Mouse (Mus musculus) heart, postnatal 25 days (tissue): ENCODE results near the gene Sh3gl1. TPM values are rescaled to one million over a fixed set of nuclear protein-coding genes. Genes with fewer than 3 reads are reported as not detected.
A peak's percentile ranks its signal among the peaks of the same experiment; 100 is the strongest.

Source experiments
- DNase-seq: peaks from one replicate; pipeline ENCODE4 v3.0.0; 2022; ENCODE audit warnings: low spot score
- intact Hi-C: fragments of 180-260 bp; cut with DNase I; formaldehyde crosslinking; loops from one replicate; pipeline ENCODE4 v1.15.1; 2025
- total RNA-seq, 2 experiments: library from RNA; stranded (reverse); gene quantifications; 2 replicates each; pipeline ENCODE4 v1.2.3; 2021

The Sh3gl1 gene
- total RNA-seq, 2 experiments from 2014 or later: 17.6 to 19.8 TPM

GRCm38 (mm10) chr17:56040857-56041163 is 4.4 kb upstream of the Sh3gl1 start:
- DNase-seq: no peak
- intact Hi-C loops: no loop called here

DNA sequence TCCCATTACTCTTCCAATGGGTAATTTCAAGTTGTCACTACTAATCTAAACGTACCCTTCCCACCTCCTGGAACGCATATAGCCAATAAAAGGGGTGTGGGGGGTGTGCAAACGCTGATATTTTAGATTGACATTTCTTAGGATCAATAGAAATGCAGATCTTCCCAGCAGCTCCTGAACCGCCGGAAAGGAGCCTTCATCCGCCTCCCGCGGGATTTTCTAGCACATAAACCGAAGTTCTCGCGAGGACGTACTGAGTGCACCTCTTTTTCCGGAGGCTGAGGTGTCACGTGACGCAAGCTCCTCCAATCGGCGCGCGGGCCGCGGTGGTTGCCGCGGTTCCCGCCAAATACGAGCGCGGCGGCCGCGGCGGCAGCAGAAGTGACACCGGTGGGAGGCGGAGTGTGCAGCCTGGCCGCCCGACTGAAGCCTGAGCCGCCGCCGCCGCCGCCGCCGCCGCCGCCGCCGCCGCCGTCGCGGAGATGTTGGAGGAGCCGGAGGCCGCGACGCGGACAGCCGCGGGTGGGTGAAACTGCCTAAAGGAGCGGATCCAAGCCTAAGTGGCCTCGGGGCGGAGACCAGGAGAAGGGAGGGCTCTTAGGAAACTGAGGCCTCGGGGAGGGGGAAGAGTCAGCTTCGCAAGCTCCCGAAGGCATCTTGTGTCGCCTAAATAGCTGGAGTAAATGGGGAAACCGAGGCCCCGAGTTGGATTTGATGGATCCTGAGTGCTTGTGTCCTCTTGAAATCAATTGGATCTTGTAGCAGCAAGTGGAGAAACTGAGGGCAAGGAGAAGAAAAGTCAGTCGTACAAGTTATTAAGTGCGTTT is 3.8 kb upstream of the Sh3gl1 start, which contains the start of gene Chaf1a:
TSS of gene Chaf1a (plus strand) at position 410 of the 827 bp plus-strand sequence.
- DNase-seq: peak; percentile 96
- intact Hi-C loops: no loop called here

GRCm38 (mm10) chr17:56039345-56039744 is 2.9 kb upstream of the Sh3gl1 start:
- intact Hi-C loops: no loop called here
- no peak for DNase-seq

DNA sequence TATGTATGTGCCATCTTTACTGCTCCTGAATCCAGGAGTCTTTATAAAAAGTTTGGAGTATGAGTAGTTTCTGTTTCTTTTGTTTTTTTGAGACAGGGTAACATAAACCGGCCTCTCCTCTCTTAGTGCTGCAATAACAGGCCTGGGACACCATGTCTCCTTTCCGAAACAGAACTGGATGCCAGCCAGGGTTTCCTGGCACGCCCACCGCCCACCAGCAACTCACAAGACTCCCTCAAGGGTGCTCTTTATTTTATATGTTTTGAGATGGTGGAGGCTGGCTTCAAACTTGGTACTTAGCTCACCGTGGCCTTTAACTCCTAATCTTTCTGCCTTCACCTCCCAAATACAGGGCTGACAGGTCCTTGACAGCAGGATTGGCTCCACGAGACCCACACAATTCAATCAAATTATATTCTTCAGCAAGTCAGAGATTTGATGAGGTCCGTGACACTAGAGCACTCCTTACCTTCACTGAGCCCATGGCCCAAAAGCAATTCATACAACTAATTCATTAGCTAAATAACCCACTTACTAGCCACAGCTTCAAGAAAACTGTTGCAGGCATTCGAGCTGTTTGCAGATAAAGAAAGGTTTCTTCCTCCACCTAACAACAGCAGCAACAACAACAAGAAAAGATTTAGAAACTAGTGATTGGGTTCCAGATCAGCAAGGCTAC is 2.3 kb upstream of the Sh3gl1 start:
- DNase-seq: no peak
- intact Hi-C loops: no loop called here

DNA sequence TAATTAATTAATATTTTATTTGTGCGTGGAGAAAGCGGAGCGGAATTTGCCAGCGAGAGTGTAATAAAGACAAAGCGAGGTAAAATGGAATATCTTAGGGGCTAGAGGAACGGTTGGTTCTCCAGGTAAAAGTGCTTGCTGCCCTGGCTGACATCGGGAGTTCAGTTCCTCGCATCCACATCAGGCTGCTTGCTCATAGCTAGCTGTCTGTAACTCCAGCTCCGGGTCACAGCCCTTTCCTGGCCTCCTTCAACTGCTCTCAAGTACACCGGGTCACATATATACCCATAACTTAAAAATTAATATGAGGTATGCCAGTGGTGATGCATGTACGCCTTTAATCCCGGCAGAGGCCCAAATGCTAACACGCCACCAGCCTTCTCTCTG is 459 bp upstream of the Sh3gl1 start:
- intact Hi-C loops: no loop called here
- DNase-seq: no peak

- intact Hi-C loops: loop anchor here (1.0 kb wide), 1 partner anchor 24 kb away; no protein-coding TSS in a partner anchor
- DNase-seq: no peak
Observed at GRCm38 (mm10) chr17:56035216-56035615, 1.2 kb downstream of the Sh3gl1 start.

- DNase-seq: no peak
Observed at GRCm38 (mm10) chr17:56034726-56035100, 1.7 kb downstream of the Sh3gl1 start.

DNA sequence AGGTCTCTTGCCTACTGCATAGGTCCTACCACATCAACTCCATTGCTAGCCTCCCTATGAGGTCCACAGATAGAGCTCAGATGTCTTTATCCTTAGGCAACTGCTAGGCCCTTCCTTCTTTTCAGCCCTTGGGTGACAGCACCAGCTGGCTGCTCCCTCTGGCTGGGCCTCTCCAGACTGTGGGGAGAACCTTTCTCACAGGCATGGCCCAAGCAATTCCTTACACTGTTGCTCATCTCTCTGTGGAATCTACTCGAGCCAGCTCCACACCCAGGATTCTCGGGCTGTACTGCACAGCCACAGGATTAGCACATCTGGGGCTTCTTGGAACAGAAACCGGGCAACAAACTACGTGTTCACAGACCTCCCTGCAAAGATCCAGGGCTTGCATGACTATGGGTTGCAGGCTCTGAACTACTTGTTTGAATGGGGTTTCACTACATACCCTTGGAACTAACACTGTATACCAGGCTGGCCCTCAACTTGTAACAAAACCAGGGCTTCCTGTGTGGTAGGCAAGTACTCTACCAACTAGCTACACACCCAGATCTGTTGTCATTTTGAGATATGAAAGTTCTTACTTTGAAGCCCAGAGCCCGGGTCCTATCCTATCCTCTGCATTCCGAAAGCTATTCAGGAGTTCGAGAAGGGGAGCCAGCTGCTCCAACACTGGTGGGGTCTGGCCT is 2.3 kb downstream of the Sh3gl1 start:
- intact Hi-C loops: no loop called here
- no peak for DNase-seq

More at GRCm38 (mm10) chr17:56034726-56035100, 1.7 kb downstream of the Sh3gl1 start:
- intact Hi-C loops: loop anchor here (1.0 kb wide), 1 partner anchor 23 kb away; no protein-coding TSS in a partner anchor

GRCm38 (mm10) chr17:56032831-56033230 is 3.6 kb downstream of the Sh3gl1 start:
- DNase-seq: no peak
- intact Hi-C loops: no loop called here

GRCm38 (mm10) chr17:56032127-56032733 is 4.2 kb downstream of the Sh3gl1 start:
- DNase-seq: no peak
- intact Hi-C loops: no loop called here

- intact Hi-C loops: no loop called here
- DNase-seq: no peak
Observed at GRCm38 (mm10) chr17:56031431-56031830, 5.0 kb downstream of the Sh3gl1 start.

GRCm38 (mm10) chr17:56030919-56031318 is 5.5 kb downstream of the Sh3gl1 start:
- no peak for DNase-seq
- intact Hi-C loops: no loop called here

GRCm38 (mm10) chr17:56030238-56030870 is 6.1 kb downstream of the Sh3gl1 start:
- no peak for DNase-seq
- intact Hi-C loops: no loop called here

DNA sequence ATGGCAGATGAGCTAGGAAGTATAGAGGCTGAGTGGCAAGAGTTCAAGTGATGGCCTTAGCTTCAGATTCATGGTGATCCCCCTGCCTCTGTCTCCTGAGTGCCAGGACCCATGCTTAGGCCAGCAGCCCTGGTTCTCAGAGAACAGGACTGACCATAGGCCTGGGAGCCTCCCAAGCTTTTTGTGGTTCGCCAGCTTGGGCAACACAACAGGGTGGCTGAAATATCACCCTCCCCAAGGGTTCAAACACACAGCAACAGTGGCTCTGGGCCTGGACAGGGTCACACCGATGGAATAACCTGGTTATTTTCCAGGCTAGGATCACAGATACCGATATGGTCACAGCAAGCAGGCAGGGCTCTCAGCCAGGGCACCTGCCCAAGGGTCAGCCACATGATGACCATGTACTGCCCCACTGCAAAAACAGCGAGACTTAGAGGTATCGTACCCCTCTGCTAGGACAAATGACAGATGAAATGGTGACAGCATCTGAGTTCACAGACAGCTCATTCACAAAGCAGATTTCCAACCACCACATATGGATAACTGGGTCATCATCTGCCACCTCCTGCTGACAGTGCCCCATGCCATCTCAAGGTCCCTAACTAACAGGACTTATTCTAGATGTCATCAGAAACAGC is 8.5 kb downstream of the Sh3gl1 start:
- no peak for DNase-seq
- intact Hi-C loops: no loop called here

- no peak for DNase-seq
- intact Hi-C loops: no loop called here
Observed at GRCm38 (mm10) chr17:56026881-56027280, 9.6 kb downstream of the Sh3gl1 start.

GRCm38 (mm10) chr17:56026303-56026702 is 10.1 kb downstream of the Sh3gl1 start:
- no peak for DNase-seq
- intact Hi-C loops: no loop called here

- DNase-seq: no peak
- intact Hi-C loops: no loop called here
Observed at GRCm38 (mm10) chr17:56024931-56025330, 11.5 kb downstream of the Sh3gl1 start.

DNA sequence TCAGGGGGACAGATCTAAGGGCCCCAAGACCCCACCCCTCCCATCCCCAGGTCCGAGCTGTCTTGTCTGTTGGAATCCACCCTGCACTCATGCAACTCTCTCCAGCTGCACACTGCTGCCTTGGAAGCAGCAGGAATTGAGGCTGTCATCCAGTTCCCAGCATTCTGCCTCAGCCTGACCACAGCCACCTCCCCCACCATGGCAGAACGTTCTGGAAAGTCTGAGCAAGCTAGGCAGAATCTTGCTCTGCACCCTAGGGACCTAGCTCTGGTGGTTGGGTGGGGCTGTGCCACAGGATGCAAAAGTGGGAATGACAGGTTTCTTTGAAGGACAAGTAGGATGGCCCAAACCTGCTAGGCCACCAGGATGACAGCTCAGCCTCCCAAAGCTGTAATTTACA is 12.0 kb downstream of the Sh3gl1 start:
- intact Hi-C loops: no loop called here
- DNase-seq: no peak

DNA sequence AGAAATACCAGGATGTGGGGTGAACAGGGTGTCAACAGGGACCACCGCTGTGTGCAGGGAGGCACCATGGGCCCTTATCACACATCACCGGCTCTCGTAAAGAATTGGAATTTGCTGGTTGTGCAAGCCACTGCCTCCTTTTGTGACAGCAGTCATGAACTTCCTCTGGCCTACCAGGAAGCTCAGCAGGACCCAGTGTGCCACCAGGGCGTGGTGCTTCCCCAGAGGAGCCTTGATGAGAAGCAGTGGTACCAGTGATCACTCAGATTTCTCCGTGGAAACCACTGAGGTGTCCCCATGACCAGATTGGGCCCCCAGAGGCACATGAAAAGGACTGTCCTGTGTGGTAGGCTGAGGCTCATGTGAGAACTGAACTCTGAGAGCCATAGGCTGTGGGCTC is 13.0 kb downstream of the Sh3gl1 start:
- no peak for DNase-seq

DNA sequence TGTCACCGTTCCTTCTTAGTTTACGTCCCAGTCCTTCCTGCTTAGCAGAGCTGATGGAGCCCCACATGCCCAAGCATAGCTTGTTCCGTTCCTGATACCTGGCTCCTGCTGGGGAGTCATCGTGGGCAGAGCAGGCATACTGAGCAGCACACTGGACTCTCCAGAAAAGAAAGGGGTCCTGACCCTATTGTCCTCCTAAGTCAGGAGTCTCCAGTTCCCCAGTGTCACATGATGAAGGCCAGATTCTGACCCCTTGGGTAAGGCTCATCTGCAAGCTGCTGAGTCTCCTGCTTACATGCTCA is 13.5 kb downstream of the Sh3gl1 start:
- DNase-seq: no peak
- intact Hi-C loops: no loop called here

More for the DNA sequence above, 13.0 kb downstream of the Sh3gl1 start:
- intact Hi-C loops: no loop called here
